Mouse (Mus musculus) liver, postnatal 0 days (tissue): ENCODE measurements at regions not wholly inside any gene's neighbourhood (a gene's known extent, or its start where the extent isn't known, plus 50 kb on each side); places are given as distances from the start of the nearest gene placed in this dataset.

Experiments
- ATAC-seq: fragments of 200-750 bp; cut with Nextera tagmentation; 2 replicates; pipeline ENCODE4 v1.8.0; 2017; ENCODE audit warnings: mild to moderate bottlenecking, moderate library complexity
- DNase-seq: peaks from one replicate; pipeline ENCODE4 v3.0.0-alpha.2; 2016
- H3K27ac ChIP-seq: fragments of 300-500 bp; sonication (generic); 2 replicates; pipeline ENCODE4 v1.5.1; 2014; ENCODE audit warnings: antibody characterized with exemption, moderate library complexity, mild to moderate bottlenecking, low read depth
- H3K27me3 ChIP-seq: fragments of 300-500 bp; sonication (generic); 2 replicates; pipeline ENCODE4 v1.6.1; 2014; ENCODE audit warnings: low read length, control low read depth, mixed read lengths; ENCODE audit not compliant: insufficient read depth
- H3K36me3 ChIP-seq: fragments of 300-500 bp; sonication (generic); replicated peaks from 2 replicates; pipeline ENCODE4 v1.6.1; 2014; ENCODE audit warnings: mild to moderate bottlenecking, control low read depth, low read length, moderate library complexity, mixed read lengths; ENCODE audit not compliant: insufficient read depth
- H3K4me1 ChIP-seq: fragments of 300-500 bp; sonication (generic); 2 replicates; pipeline ENCODE4 v1.6.1; 2014; ENCODE audit warnings: antibody characterized with exemption, mild to moderate bottlenecking, control low read depth; ENCODE audit not compliant: insufficient read depth
- H3K4me2 ChIP-seq: fragments of 300-500 bp; sonication (generic); 2 replicates; pipeline ENCODE4 v1.6.1; 2014; ENCODE audit warnings: low read depth, mild to moderate bottlenecking, low read length, moderate library complexity, mixed read lengths
- H3K4me3 ChIP-seq: fragments of 300-500 bp; sonication (generic); 2 replicates; pipeline ENCODE4 v1.5.1; 2014; ENCODE audit warnings: low read depth, low read length
- H3K9ac ChIP-seq: fragments of 300-500 bp; sonication (generic); replicated peaks from 2 replicates; pipeline ENCODE4 v1.6.1; 2014; ENCODE audit warnings: mild to moderate bottlenecking, moderate library complexity
- H3K9me3 ChIP-seq: fragments of 300-500 bp; sonication (generic); 2 replicates; pipeline ENCODE4 v1.6.1; 2016; ENCODE audit warnings: mild to moderate bottlenecking, control low read depth, low read length, mixed read lengths
- CTCF ChIP-seq: sonication (generic); IDR thresholded peaks from 2 replicates; pipeline ENCODE4 v1.5.1; 2016; ENCODE audit warnings: antibody characterized with exemption, low read depth
- EP300 ChIP-seq: IDR thresholded peaks from 2 replicates; pipeline ENCODE4 v1.6.1; 2016; ENCODE audit warnings: antibody characterized with exemption, low read depth, mild to moderate bottlenecking
- WGBS: fragments of 180-500 bp; shearing (Covaris S2); extraction: QIAGEN DNeasy Blood & Tissue Kit; methylation state at CpG from one replicate; pipeline ENCODE4 v1.1.7; 2014; ENCODE audit not compliant: insufficient replicate concordance; 5-methylcytosine and 5-hydroxymethylcytosine counted together

DNA sequence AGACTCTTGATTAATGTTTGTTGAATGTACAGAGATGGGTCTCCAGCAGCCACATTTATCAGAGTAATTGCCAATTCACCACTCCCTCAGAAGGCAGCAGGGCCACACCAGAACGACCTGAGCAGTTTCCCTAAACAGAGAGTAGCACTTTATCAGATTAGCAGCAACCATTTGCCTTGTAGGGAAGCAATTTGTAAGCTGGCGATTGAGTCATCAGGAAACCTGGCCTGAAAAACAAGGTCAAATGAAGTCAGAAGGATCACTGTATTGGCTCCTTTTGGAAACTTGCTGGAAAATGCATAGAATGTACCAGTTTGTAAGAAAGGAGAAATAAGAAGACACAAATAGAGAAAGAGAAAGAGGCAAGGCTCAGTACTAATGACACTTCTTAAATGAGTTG lies 295.1 kb downstream of the Qdpr start:
- Histone ChIP-seq H3K4me3 (no peak overlapping the region), H3K27ac (no peak overlapping the region), H3K9ac (no peak overlapping the region), H3K4me2 (no peak overlapping the region), H3K27me3 (no peaks in the 10 kb centered on the region), H3K36me3 (no peaks in the 10 kb centered on the region), H3K4me1 (no peaks in the 10 kb centered on the region), H3K9me3 (no peaks in the 10 kb centered on the region)
- TF ChIP-seq EP300: no peak
- TF ChIP-seq CTCF: no peak
- 39% methylated on average over 2 of the region's 2 CpGs for WGBS
- ATAC-seq (no peak), DNase-seq (no peak)

DNA sequence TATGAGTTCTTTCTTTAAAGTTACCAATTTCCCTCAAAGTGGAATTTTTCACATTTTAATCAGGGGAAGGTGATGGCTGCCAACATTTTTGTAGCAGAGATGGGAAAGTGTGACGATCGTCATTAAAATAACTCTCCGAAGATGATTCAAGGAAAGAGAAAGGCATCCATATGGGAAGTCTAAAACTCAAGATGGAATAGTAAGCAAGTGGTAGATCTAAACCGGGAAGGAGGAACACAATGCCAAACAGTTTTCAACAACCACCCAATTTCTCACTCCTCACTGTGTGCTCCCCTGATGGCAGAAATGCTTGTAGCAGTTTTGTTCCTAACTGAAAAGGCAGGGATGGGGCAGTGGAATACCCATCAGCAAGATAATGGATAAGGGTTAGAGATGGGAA lies 305.9 kb downstream of the Qdpr start:
- Histone ChIP-seq H3K9me3 (no peaks in the 10 kb centered on the region), H3K27ac (no peak overlapping the region), H3K4me2 (no peak overlapping the region), H3K4me1 (no peaks in the 10 kb centered on the region), H3K4me3 (no peak overlapping the region), H3K27me3 (no peaks in the 10 kb centered on the region), H3K9ac (no peak overlapping the region), H3K36me3 (no peaks in the 10 kb centered on the region)
- ATAC-seq (no peak), DNase-seq (no peak)
- TF ChIP-seq EP300: no peak
- TF ChIP-seq CTCF: no peak
- WGBS: 78% methylated on average over 4 of the region's 4 CpGs

DNA sequence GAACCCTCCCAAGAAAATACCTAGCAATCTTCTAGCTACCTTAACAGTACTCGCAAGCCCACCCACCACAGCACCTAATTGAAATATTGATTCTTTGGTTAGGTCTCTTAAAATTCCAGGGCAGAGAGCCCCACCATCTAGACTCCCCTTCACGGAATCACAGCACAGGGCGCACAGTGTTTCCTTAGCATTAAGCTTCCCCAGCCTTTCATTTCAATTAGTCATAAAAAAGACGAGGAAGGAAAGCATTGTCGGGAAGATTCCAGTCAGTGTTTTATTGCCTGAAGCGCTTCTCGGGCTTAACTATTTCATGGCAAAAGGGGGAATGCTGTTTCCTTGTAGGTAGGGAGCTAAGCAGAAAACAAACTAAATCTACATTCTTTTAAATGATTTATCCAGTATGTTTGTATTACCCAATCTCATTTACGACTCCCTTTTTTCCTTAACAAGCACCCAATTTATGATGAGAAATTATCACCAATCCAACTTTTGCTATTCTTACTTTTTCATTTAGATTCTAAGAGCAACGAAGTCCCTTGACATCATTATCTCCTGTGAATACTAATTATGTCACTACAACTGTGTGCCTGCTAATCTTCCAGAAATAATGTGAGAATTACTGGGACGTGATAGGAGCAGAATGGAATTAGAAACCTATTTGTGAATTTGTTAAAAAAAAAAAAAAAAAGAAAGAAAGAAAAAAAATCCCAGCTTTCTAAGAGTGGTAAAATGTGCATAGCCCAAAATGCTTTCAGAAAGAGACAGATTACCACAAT lies 312.6 kb downstream of the Qdpr start:
- ATAC-seq (no peak), DNase-seq (no peak)
- Histone ChIP-seq H3K4me3 (no peak overlapping the region), H3K4me1 (no peaks in the 10 kb centered on the region), H3K27ac (no peak overlapping the region), H3K27me3 (no peaks in the 10 kb centered on the region), H3K36me3 (no peaks in the 10 kb centered on the region), H3K9ac (no peak overlapping the region), H3K4me2 (no peak overlapping the region), H3K9me3 (no peaks in the 10 kb centered on the region)
- 53% methylated on average over 10 of the region's 10 CpGs for WGBS
- TF ChIP-seq EP300 (no peak), CTCF (no peak)

DNA sequence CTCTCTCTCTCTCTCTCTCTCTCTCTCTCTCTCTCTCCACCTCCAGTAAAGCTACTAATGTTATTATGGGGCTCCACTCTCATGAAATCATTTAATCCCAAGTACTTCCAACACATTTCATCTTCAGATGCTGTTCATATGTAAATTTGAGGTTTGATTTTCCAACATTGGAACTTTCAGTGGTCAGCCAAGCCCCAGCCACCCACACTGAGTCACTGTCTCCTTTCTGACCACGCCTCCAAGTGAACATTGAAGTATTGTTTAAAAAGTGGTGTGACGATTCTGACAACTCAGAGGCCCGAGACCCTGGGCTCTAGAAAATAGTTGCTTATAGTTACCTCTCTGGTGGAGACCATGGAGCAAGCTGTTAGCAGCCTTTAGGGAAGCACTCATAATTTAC lies 313.3 kb downstream of the Qdpr start:
- WGBS: 61% methylated on average over 3 of the region's 3 CpGs
- H3K27ac ChIP-seq: no peak overlapping the region
- H3K36me3 ChIP-seq: no peaks in the 10 kb centered on the region
- ATAC-seq (no peak), DNase-seq (no peak)
- no peak overlapping the region for H3K4me3 ChIP-seq
- TF ChIP-seq EP300: no peak
- no peak for TF ChIP-seq CTCF
- no peak overlapping the region for H3K4me2 ChIP-seq
- no peaks in the 10 kb centered on the region for H3K4me1 ChIP-seq
- no peak overlapping the region for H3K9ac ChIP-seq
- H3K27me3 ChIP-seq: no peaks in the 10 kb centered on the region
- no peaks in the 10 kb centered on the region for H3K9me3 ChIP-seq

DNA sequence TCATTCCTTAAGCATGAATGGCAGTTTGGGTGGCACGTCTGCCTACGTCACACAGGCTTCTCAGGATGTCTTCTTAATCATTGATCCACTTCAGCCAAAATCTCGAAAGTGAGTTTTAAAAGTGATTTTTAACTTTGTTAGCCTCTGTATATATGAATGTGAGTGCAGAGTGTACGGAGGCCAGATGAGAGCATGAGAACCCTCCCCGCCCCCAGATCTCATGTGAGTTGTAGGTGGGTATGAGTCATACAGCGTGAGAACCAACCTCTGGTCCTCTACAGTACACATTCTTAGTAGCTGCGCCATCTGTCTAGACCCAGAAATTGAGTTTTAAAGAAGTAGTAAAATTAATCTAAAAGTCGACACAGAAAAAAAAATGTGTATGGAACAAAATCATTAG lies 322.1 kb downstream of the Qdpr start:
- TF ChIP-seq CTCF (no peak), EP300 (no peak)
- no peak overlapping the region for H3K27ac ChIP-seq
- no peak for ATAC-seq
- H3K9me3 ChIP-seq: no peaks in the 10 kb centered on the region
- H3K36me3 ChIP-seq: no peaks in the 10 kb centered on the region
- no peaks in the 10 kb centered on the region for H3K27me3 ChIP-seq
- no peaks in the 10 kb centered on the region for H3K4me1 ChIP-seq
- H3K4me2 ChIP-seq: no peak overlapping the region
- WGBS: 80% methylated on average over 8 of the region's 8 CpGs
- H3K4me3 ChIP-seq: no peak overlapping the region
- no peak overlapping the region for H3K9ac ChIP-seq
- DNase-seq: no peak

DNA sequence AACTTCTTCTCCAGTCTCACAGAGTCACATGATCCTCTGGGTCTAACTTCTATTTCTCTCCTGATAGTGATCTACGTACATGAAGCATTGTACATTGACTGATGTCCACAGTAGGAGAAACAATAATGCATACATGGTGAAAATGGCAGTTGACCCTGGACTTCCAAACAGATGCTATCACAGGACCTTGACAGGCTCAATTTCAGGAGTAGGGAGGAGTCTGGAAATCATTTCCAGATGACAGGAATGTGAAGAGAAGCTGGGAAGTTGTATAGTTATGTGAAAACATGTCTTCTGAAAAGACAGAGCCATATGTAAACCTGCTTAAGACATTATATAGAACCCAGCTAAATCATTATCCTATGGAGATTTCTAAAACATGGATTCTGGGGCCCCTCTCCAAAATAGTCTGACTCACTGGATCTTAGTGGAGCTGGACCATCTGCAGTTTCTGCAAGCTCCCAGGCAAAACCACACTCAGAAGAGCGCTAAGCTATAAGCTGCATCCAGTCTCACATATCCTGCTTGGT lies 322.3 kb upstream of the Ldb2 start:
- 59% methylated on average over 2 of the region's 2 CpGs for WGBS
- Histone ChIP-seq H3K4me1 (no peaks in the 10 kb centered on the region), H3K27me3 (no peaks in the 10 kb centered on the region), H3K4me2 (no peak overlapping the region), H3K9ac (no peak overlapping the region), H3K27ac (no peak overlapping the region), H3K36me3 (no peaks in the 10 kb centered on the region), H3K9me3 (no peaks in the 10 kb centered on the region), H3K4me3 (no peak overlapping the region)
- TF ChIP-seq EP300 (no peak), CTCF (no peak)
- ATAC-seq (no peak), DNase-seq (no peak)

DNA sequence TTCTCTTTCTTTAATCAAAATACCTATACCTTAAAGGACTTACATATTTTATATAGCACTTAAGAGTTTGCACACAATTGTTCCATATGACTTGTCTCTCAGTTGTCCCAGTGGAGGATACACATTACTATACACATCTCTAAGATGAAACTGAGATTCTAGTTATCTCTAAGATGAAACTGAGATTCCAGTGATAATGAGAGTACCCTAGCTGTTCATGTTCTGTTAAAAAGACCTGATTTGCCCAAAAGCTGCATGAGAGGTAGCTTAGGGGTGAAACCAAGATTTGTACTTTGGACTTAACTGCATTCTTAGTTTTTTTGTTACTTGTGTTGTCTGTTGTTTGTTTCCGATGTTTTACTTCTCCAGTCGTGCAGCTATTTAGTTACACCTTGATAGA lies 320.3 kb upstream of the Ldb2 start:
- DNase-seq: no peak
- no peaks in the 10 kb centered on the region for H3K9me3 ChIP-seq
- H3K4me1 ChIP-seq: no peaks in the 10 kb centered on the region
- H3K9ac ChIP-seq: no peak overlapping the region
- H3K4me3 ChIP-seq: no peak overlapping the region
- WGBS: 79% methylated on average over 2 of the region's 2 CpGs
- H3K27ac ChIP-seq: no peak overlapping the region
- no peaks in the 10 kb centered on the region for H3K27me3 ChIP-seq
- TF ChIP-seq CTCF (no peak), EP300 (no peak)
- no peak overlapping the region for H3K4me2 ChIP-seq
- no peaks in the 10 kb centered on the region for H3K36me3 ChIP-seq
- ATAC-seq: no peak
